Mouse (Mus musculus) heart, adult 2 months (tissue): ENCODE measurements around the gene Cphx1.
"Not testable (repeated sequence)": the region's sequence is repeated elsewhere in the genome, so short reads cannot be mapped to it uniquely, and the experiment has no call there.

Experiments
- CTCF ChIP-seq: fragments of 200-600 bp; IDR thresholded peaks from 2 replicates; pipeline ENCODE4 v1.8.1; 2022; ENCODE audit warnings: antibody characterized with exemption, mild to moderate bottlenecking, moderate library complexity
- EP300 ChIP-seq: fragments of 200-500 bp; IDR thresholded peaks from 2 replicates; pipeline ENCODE4 v1.6.1; 2011; ENCODE audit warnings: low read depth, low read length, control low read depth; ENCODE audit not compliant: insufficient read depth
- POLR2A ChIP-seq: fragments of 200-500 bp; IDR thresholded peaks from 2 replicates; pipeline ENCODE4 v1.6.1; 2011; ENCODE audit warnings: mild to moderate bottlenecking, low read depth, low read length, control low read depth; ENCODE audit not compliant: insufficient read depth

GRCm38 (mm10) chr14:25918427-25919170, 19.5 kb upstream of the Cphx1 start:
- not testable (repeated sequence) for TF ChIP-seq CTCF, POLR2A, EP300
